8 mouse cellular contexts compared by ENCODE assay signal in the genomic region with DNA sequence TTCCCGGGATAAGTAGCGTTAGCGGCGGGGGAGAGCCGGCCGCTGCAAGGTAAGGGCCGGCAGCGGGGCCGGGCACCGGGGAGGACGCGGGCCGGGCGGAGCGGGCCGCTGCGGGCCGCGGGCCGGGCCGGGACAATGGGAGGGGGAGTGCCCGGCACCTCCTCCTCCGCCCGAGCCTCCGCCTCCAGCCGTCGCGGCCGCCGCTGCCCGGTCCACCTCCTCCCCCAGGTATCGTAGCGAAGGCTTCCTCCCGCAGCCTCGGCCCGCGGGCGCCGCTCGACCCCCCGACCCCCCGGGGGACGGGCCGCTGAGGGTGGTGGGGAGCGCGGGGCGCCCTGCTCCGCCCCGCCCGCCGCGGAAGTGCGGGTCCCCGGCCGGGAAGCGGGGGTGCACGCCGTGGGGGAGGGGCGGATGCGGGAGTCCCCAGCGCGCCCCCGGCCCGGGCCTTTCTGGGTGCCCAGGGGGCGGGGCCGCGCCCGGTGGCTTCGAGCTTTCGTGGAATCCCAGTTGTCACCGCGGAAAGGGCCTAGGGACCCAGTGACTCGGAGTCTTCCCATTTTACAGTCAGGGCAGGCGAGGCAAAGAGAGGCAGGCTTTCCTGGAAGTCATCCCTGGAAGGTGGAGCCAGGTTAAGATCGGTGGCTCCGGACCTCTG. TPM values are rescaled to one million over a fixed set of nuclear protein-coding genes. Genes with fewer than 3 reads are reported as not detected.
DNase-seq lines count a peak whose midpoint lies in the region; ATAC-seq and TF ChIP-seq lines count a peak whose summit lies in the region.

No protein-coding gene starts in this region.

- peaks cover 20% of the 10 kb centered on the region for H3K4me1 ChIP-seq in forebrain, embryonic 15.5 days
- H3K4me1 ChIP-seq in hindbrain, embryonic 11.5 days (replicated peaks; ENCODE audit: control insufficient read depth, insufficient read depth, low read length): no peaks in the 10 kb centered on the region; the same call in 1 of the 2 replicates
- H3K4me1 ChIP-seq in limb, embryonic 13.5 days: peaks cover 44% of the 10 kb centered on the region
- peaks cover 18% of the 10 kb centered on the region; the same call in 1 of the 2 replicates for H3K4me1 ChIP-seq in midbrain, embryonic 12.5 days
- H3K4me1 ChIP-seq in stomach, postnatal 0 days (replicated peaks; ENCODE audit: control insufficient read depth, insufficient read depth): peaks cover 17% of the 10 kb centered on the region

- peak; percentile 65 for ATAC-seq in forebrain, embryonic 15.5 days (replicated peaks)
- ATAC-seq in hindbrain, embryonic 11.5 days (ENCODE audit: low FRiP score): peak; percentile 69
- peak; percentile 48 for ATAC-seq in limb, embryonic 13.5 days (ENCODE audit: low FRiP score, low read depth)
- peak; percentile 71 for ATAC-seq in midbrain, embryonic 12.5 days (ENCODE audit: low FRiP score, low read depth)
- peak; percentile 67 for ATAC-seq in stomach, postnatal 0 days (ENCODE audit: low FRiP score, low TSS enrichment)

- peak overlapping the region; percentile 84 for H3K4me2 ChIP-seq in forebrain, embryonic 15.5 days (replicated peaks)
- peak overlapping the region; percentile 82 for H3K4me2 ChIP-seq in hindbrain, embryonic 11.5 days (replicated peaks; ENCODE audit: low read depth, low read length)
- H3K4me2 ChIP-seq in limb, embryonic 13.5 days (replicated peaks): peak overlapping the region; percentile 73
- peak overlapping the region; percentile 80 for H3K4me2 ChIP-seq in midbrain, embryonic 12.5 days (replicated peaks)
- peak overlapping the region; percentile 78 for H3K4me2 ChIP-seq in stomach, postnatal 0 days (replicated peaks; ENCODE audit: low read depth)

- under 1% methylated on average over 52 of the region's 76 CpGs for WGBS in forebrain, embryonic 15.5 days
- WGBS in hindbrain, embryonic 11.5 days: under 1% methylated on average over 42 of the region's 76 CpGs
- under 1% methylated on average over 35 of the region's 76 CpGs for WGBS in limb, embryonic 13.5 days
- under 1% methylated on average over 50 of the region's 76 CpGs for WGBS in midbrain, embryonic 12.5 days
- under 1% methylated on average over 39 of the region's 76 CpGs for whole genome bisulfite sequencing in stomach, postnatal 0 days

- peak; percentile 46 to 67 for DNase-seq in layer of hippocampus, postnatal 10 days (ENCODE audit: low spot score in 2 of 2)
- DNase-seq in layer of hippocampus, adult 9-11 months: no peak
- peak; percentile 27 for DNase-seq in brain, adult 2 months (ENCODE audit: low read depth, low spot score)
- DNase-seq in hindbrain, embryonic 11.5 days (ENCODE audit: low spot score): peak; percentile 63
- DNase-seq in stomach, postnatal 0 days (ENCODE audit: low spot score): peak; percentile 68

- no peak for TF ChIP-seq EP300 in stomach, postnatal 0 days (optimal IDR thresholded peaks at IDR 0.05)

- H3K4me3 ChIP-seq in forebrain, embryonic 15.5 days: peak overlapping the region; percentile 73
- H3K4me3 ChIP-seq in hindbrain, embryonic 11.5 days (ENCODE audit: low read depth, low read length): peak overlapping the region; percentile 86
- peak overlapping the region; percentile 85 for H3K4me3 ChIP-seq in limb, embryonic 13.5 days
- H3K4me3 ChIP-seq in midbrain, embryonic 12.5 days: peak overlapping the region; percentile 93
- H3K4me3 ChIP-seq in stomach, postnatal 0 days (ENCODE audit: low read depth, low read length): peak overlapping the region; percentile 92

- peak overlapping the region; percentile 75 for H3K27ac ChIP-seq in forebrain, embryonic 15.5 days (replicated peaks)
- H3K27ac ChIP-seq in hindbrain, embryonic 11.5 days (ENCODE audit: low read depth, low read length): peak overlapping the region; percentile 79
- H3K27ac ChIP-seq in limb, embryonic 13.5 days: peak overlapping the region; percentile 97
- peak overlapping the region; percentile 83 for H3K27ac ChIP-seq in midbrain, embryonic 12.5 days (replicated peaks)
- H3K27ac ChIP-seq in stomach, postnatal 0 days (replicated peaks): peak overlapping the region; percentile 100

- no peaks in the 10 kb centered on the region for H3K9me3 ChIP-seq in forebrain, embryonic 15.5 days
- H3K9me3 ChIP-seq in hindbrain, embryonic 11.5 days (ENCODE audit: control insufficient read depth, low read length): no peaks in the 10 kb centered on the region
- no peaks in the 10 kb centered on the region for H3K9me3 ChIP-seq in limb, embryonic 13.5 days
- H3K9me3 ChIP-seq in midbrain, embryonic 12.5 days: no peaks in the 10 kb centered on the region
- H3K9me3 ChIP-seq in stomach, postnatal 0 days (ENCODE audit: control insufficient read depth, low read length): no peaks in the 10 kb centered on the region

- no peaks in the 10 kb centered on the region for H3K36me3 ChIP-seq in forebrain, embryonic 15.5 days
- H3K36me3 ChIP-seq in hindbrain, embryonic 11.5 days (ENCODE audit: control insufficient read depth, insufficient read depth, low read length): no peaks in the 10 kb centered on the region
- H3K36me3 ChIP-seq in limb, embryonic 13.5 days: no peaks in the 10 kb centered on the region
- no peaks in the 10 kb centered on the region for H3K36me3 ChIP-seq in midbrain, embryonic 12.5 days
- no peaks in the 10 kb centered on the region for H3K36me3 ChIP-seq in stomach, postnatal 0 days (ENCODE audit: control insufficient read depth, insufficient read depth, low read length)

- H3K9ac ChIP-seq in forebrain, embryonic 15.5 days (replicated peaks): peak overlapping the region; percentile 77
- H3K9ac ChIP-seq in hindbrain, embryonic 11.5 days (ENCODE audit: low read depth, low read length): peak overlapping the region; percentile 94
- H3K9ac ChIP-seq in limb, embryonic 13.5 days: peak overlapping the region; percentile 97
- H3K9ac ChIP-seq in midbrain, embryonic 12.5 days (replicated peaks): peak overlapping the region; percentile 85
- H3K9ac ChIP-seq in stomach, postnatal 0 days (ENCODE audit: low read length): peak overlapping the region; percentile 97

- no peak for TF ChIP-seq CTCF in stomach, postnatal 0 days (IDR thresholded peaks at IDR 0.05; ENCODE audit: low read depth)

- no peaks in the 10 kb centered on the region for H3K27me3 ChIP-seq in forebrain, embryonic 15.5 days
- H3K27me3 ChIP-seq in hindbrain, embryonic 11.5 days (ENCODE audit: control insufficient read depth, insufficient read depth, low read length): no peaks in the 10 kb centered on the region
- no peaks in the 10 kb centered on the region for H3K27me3 ChIP-seq in limb, embryonic 13.5 days
- peaks cover 18% of the 10 kb centered on the region; the same call in 1 of the 2 replicates for H3K27me3 ChIP-seq in midbrain, embryonic 12.5 days
- H3K27me3 ChIP-seq in stomach, postnatal 0 days (ENCODE audit: control insufficient read depth, insufficient read depth, low read length): no peaks in the 10 kb centered on the region

RNA-seq across cellular contexts. Expression of gene Lpp, which starts 0.4 kb away (rescaled TPM):
- total RNA-seq in layer of hippocampus, postnatal 10 days (2021): 10 to 100 TPM; 10.9 to 11.2 TPM
- polyA plus RNA-seq in forebrain, embryonic 15.5 days (2015; fragmentation: Nextera tagmentation; extraction: Ambion mirVana): 10.7 and 11.2 TPM in 2 replicates
- 19.6 and 25.1 TPM in 2 replicates for polyA plus RNA-seq in hindbrain, embryonic 11.5 days (2014; fragmentation: Nextera tagmentation; extraction: Ambion mirVana)
- 52.6 and 56.0 TPM in 2 replicates for polyA plus RNA-seq in limb, embryonic 13.5 days (2015; fragmentation: Nextera tagmentation; extraction: Ambion mirVana)
- 18.8 and 20.7 TPM in 2 replicates for polyA plus RNA-seq in midbrain, embryonic 12.5 days (2016; fragmentation: Nextera tagmentation; extraction: Ambion mirVana)
- 49.8 and 51.3 TPM in 2 replicates for polyA plus RNA-seq in stomach, postnatal 0 days (2015; fragmentation: Nextera tagmentation; extraction: Ambion mirVana)
